Mouse (Mus musculus) brain, embryonic 14.5 days (tissue): ENCODE measurements around the gene Pts. TPM values are rescaled to one million over a fixed set of nuclear protein-coding genes. Genes with fewer than 3 reads are reported as not detected.

Source experiments
- DNase-seq: peaks from one replicate; pipeline ENCODE4 v3.0.0-alpha.2; 2011; ENCODE audit warnings: low read depth
- CTCF ChIP-seq: fragments of 200-500 bp; IDR thresholded peaks from 2 replicates; pipeline ENCODE4 v1.5.1; 2012; ENCODE audit warnings: inconsistent platforms, mild to moderate bottlenecking, moderate library complexity, borderline replicate concordance; ENCODE audit not compliant: insufficient read depth, insufficient read length; ENCODE audit errors: extremely low read depth
- POLR2A ChIP-seq: fragments of 200-500 bp; IDR thresholded peaks from 2 replicates; pipeline ENCODE4 v1.6.1; 2012; ENCODE audit warnings: mild to moderate bottlenecking, inconsistent platforms, borderline replicate concordance; ENCODE audit not compliant: poor library complexity, insufficient read depth, insufficient read length, severe bottlenecking; ENCODE audit errors: extremely low read depth
- polyA plus RNA-seq: library from polyadenylated mRNA; depleted of rRNA; stranded (reverse); fragments of >200 nt; gene quantifications from 2 replicates; pipeline ENCODE4 v1.2.3, GENCODE M21; 2012

The Pts gene
- polyA plus RNA-seq, 1 experiment: 73.9 TPM

DNA sequence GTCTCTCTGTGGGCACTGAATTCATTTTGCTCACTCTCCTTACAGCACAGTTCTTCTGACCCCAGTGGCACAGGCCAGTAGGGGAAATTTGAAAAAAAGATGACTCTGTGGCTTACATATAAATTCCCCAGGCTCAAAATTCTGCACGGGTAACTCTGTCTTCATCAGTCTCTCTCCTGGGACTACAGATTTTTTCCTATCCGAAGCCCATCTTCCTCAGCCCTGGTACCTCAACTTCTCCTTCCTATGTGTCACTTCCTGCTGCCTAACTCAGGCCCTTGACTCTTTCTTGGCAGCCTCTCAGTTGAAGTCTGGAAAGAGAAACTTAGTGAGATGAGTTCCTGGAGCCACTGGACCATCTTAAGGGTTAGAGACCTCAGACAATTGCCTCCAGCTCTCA, 25.0 kb upstream of the Pts start:
- TF ChIP-seq POLR2A: no peak
- TF ChIP-seq CTCF: no peak
- no peak for DNase-seq

DNA sequence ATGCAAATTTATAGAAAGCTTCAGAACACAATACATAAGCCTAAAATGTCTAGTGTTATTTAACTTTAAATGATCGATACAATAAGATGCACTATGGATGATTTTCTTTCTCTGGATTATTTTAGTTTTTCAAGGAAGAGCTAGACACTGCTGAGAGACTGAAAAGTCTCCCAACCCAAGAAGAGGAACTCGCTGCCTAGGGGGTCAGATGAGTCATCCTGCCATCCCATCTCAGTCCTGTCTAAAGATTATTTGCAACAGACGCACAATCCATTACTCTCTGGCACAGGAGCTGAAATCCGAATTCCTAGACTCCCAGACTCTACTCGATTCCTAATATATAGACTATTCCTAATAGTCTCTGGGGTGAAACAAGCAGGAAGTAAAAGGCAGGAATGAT, 23.7 kb upstream of the Pts start:
- DNase-seq: no peak
- no peak for TF ChIP-seq POLR2A
- no peak for TF ChIP-seq CTCF

DNA sequence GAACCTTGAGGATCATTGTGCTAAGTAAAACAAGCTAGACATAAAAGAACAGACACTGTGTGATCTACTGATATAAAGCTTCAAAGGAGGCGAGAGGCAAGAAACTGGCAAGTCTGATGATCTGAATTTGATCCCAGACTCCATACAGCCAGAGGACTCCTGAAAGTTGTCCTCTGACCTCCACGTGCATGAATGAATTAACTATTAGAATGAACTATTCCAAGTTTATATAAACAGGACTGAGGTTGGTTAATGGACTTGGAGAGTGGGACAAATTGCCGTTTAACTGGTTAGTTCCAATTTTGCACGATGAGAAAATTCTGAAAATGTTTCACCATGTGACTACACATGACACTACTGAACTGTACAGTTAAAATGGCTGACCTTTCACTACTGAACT, 20.4 kb upstream of the Pts start:
- TF ChIP-seq CTCF: no peak
- no peak for TF ChIP-seq POLR2A

DNA sequence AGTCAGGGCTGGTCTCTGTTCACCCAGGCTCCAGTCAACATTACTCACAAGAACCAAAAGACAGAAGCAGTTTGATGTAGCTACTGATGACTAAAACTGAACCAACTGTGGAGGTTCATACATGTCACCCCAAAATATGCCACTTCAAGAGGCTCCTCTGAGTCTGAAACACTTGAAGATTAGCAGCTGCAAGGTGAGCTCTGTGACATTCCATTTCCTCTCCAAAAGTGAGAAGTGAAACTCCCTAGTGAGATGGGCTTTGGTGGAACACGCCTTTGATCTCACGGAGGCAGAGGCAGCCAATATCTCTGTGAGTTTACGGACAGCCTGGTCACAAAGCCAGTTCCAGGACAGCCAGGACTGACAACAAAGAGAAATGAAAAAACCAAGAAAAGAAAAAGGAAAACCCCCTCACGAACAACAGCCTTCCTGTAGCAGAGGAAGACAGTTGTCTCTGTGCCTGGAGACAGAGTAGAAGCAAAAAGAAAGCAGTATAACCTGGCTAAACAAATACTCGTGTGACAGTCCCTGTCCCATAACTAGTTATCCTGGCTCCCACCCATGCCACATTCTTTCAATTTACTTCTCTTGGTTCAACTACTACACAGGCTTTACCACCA, 19.4 kb upstream of the Pts start:
- TF ChIP-seq POLR2A (no peak), CTCF (no peak)
- DNase-seq: no peak

More for the DNA sequence above, 20.4 kb upstream of the Pts start:
- no peak for DNase-seq

DNA sequence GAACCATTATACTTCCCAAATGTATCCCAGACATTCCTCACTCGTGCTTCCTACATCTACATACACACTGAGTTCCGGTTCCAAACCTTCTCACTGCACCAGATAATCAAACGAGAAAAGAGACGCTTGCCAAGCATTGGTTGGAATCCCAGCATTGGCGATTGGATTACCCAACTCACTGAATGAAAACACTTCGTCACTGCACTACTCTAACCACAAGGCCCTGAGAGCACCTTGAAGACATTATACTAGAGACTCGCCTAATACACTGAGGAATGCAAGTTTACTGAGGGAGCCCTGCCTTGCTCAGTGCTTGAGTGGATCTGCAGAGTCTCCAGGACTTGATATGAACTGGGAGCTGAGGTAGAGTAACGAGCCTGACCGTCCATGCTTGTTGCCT, 13.9 kb upstream of the Pts start:
- no peak for TF ChIP-seq CTCF
- no peak for TF ChIP-seq POLR2A
- no peak for DNase-seq

DNA sequence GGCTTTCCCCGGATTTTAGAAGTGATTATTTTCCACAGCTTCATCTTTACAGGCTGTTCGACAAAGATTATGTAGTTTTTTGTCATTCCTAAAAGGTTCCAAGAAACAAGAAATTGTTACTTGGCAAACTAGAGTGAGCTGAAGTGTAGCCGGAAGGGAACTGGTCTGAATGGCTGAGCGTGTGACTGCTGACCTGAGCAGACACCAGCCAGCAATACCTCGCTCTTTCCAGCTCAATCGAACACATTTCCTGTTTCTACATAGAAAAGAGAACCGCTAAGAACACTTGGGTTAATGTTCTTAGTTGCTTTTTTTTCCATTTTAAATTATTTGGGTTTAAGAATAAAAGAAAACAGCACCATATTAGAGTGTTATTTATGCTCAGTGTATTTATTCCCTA, 11.6 kb upstream of the Pts start:
- no peak for TF ChIP-seq POLR2A
- no peak for TF ChIP-seq CTCF
- peak; percentile 7 for DNase-seq

DNA sequence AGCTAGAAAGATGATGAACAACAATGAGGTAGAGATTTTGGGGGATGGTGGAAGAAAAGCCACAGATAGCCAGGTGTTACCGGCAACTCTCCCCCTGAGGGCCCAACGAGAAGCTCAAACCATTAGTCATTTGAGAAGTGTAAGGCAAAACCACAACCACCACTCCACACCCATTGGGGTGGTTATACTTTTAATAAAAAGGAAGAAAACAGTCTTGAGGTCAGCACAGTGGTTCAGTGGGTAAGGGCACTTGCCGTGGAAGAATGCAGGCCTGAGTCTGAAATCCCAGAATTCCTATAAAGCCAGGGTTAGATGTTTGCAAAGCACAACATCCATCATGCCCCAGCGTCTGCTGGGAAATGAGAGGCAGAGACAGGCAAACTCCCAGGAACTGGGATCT, 8.8 kb upstream of the Pts start:
- DNase-seq: no peak
- TF ChIP-seq CTCF (no peak), POLR2A (no peak)

DNA sequence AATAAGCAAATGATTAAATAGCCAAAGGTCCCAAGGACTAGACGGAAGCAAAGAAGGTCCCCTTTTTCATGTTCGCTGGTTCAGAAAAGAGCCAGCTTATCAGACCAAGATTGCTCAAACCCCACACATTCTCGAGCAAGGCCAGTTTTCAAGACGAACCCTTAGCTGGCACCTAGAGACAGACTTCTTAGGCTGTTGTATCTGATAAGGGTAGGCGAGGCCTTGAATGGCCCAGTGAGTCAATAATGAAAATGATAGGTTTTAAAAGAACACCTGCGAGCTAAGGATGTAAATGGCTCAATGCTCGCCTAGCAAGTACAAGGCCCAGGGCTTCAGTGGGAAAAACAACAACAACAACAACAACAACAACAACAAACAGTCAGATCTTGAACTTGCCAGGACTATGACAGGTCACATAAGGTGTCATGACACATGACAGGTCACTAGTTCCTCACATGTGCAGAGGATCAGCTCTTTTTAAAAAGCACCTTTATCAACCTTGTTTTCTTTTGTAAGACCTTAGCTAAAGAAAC, 8.1 kb upstream of the Pts start:
- no peak for TF ChIP-seq CTCF
- TF ChIP-seq POLR2A: no peak
- no peak for DNase-seq

DNA sequence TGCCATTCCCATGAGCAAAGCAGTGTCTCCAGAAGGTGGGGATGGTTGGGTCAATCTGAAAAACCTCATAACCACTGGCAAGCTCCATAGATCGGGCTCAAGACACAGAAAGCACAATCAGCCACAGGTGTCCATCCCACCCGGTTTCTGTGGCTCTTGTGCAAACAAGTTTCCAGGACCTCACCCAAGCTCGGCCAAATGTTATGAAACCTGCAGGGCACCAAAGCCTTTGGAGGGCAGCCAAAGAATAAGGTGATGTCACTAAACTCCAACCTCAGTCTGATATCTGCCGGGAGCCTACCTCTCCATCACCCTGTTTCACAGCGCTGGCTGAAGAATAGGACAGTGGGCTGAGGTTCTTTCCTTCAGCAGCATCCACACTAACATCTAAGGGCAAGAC, 7.4 kb upstream of the Pts start:
- TF ChIP-seq POLR2A (no peak), CTCF (no peak)
- DNase-seq: no peak

DNA sequence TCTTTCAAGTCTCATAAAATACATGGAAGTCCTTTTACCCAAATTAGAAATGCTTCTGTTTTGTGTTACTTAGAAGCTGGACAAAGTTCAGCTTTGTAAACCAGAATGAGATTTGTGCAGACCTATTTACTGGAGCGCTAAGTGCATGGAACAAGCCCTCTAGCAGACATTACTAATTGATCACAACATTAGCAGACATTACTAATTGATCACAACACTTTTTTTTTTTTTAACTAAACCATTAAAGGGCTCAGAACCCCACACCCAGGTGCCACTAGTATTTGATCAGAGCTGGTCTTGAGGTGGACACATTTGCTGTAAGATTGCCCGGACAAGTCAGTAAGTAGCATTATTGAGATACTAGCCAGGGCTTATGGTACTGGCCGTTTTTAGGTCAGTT, 5.3 kb upstream of the Pts start:
- TF ChIP-seq POLR2A (no peak), CTCF (no peak)
- peak; percentile 8 for DNase-seq

DNA sequence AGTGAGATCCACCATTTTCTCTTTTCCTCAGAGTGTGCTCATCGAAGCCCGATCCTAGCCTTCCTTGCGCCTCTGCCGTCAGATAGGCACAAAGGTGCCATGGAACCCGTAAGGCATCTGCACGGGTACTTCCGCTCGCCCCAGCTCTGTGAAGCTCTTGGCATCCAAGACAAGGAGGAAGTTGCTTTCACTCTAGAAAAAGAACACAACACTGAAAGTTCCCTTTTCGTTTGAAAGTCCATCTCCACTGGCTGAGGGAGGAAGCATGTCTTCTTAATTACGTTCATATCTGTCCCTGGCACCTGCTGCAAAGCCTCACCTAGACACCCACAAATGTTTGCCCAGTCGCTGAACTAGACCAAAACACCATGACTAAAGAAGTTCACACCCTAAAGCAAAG, 4.8 kb upstream of the Pts start:
- DNase-seq: no peak
- no peak for TF ChIP-seq CTCF
- TF ChIP-seq POLR2A: no peak

DNA sequence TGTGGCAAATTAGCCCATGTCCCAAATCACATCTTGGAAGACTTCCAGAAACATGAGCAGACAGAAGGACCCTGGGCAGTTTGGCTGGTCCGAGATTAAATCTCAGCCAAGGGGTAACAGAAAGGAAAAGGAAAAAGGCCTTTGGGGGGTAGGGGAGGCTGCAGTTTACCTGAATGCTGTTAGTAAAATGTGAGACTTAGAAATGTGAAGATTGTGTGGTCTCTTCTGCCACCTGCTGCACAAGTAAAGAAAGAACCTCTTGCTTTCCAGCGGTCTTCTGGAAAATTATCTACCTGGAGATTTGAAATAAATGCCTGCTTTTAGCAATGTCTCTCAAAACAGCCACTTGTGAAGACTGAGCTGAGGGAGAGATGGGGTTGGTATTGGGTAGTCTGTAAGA, 2.4 kb upstream of the Pts start:
- DNase-seq: peak; percentile 86
- no peak for TF ChIP-seq POLR2A
- TF ChIP-seq CTCF: peak; percentile 24; the same call in 1 of the 2 replicates
